Mouse (Mus musculus) small intestine, adult 2 months (tissue): ENCODE results near the gene Fdx1. TPM values are rescaled to one million over a fixed set of nuclear protein-coding genes. Genes with fewer than 3 reads are reported as not detected.

ENCODE experiments used
- H3K27ac ChIP-seq: fragments of 200-500 bp; 2 replicates; pipeline ENCODE4 v1.5.1; 2012; ENCODE audit warnings: low read depth, low read length, control low read depth, inconsistent platforms; ENCODE audit not compliant: insufficient read depth
- H3K27me3 ChIP-seq: fragments of 200-500 bp; 2 replicates; pipeline ENCODE4 v1.6.1; 2012; ENCODE audit warnings: mild to moderate bottlenecking, moderate library complexity, low read length, inconsistent platforms; ENCODE audit not compliant: control insufficient read depth, insufficient read depth
- H3K36me3 ChIP-seq: fragments of 200-500 bp; 2 replicates; pipeline ENCODE4 v1.6.1; 2012; ENCODE audit warnings: mild to moderate bottlenecking, low read length, control low read depth, inconsistent platforms; ENCODE audit not compliant: control insufficient read depth, insufficient read depth
- H3K4me1 ChIP-seq: fragments of 200-500 bp; 2 replicates; pipeline ENCODE4 v1.6.1; 2012; ENCODE audit warnings: low read length, inconsistent platforms, mixed read lengths; ENCODE audit not compliant: control insufficient read depth, insufficient read depth, insufficient read length
- H3K4me3 ChIP-seq: fragments of 200-500 bp; 2 replicates; pipeline ENCODE4 v1.5.1; 2012; ENCODE audit warnings: low read depth, mild to moderate bottlenecking, control low read depth, inconsistent platforms, low read length, moderate library complexity
- CTCF ChIP-seq: fragments of 200-500 bp; IDR thresholded peaks from 2 replicates; pipeline ENCODE4 v1.5.1; 2012; ENCODE audit warnings: low read depth, mild to moderate bottlenecking, control low read depth, inconsistent platforms, low read length, moderate library complexity, mixed read lengths; ENCODE audit not compliant: insufficient replicate concordance, insufficient read length; ENCODE audit errors: extremely low read depth
- POLR2A ChIP-seq: fragments of 200-500 bp; IDR thresholded peaks from 2 replicates; pipeline ENCODE4 v1.6.1; 2012; ENCODE audit warnings: low read depth, mild to moderate bottlenecking, control low read depth, inconsistent platforms, low read length, moderate library complexity
- WGBS: fragments of 180-500 bp; shearing (Covaris S2); methylation state at CpG from one replicate; pipeline ENCODE4 v1.1.7; 2018; 5-methylcytosine and 5-hydroxymethylcytosine counted together
- polyA plus RNA-seq: library from polyadenylated mRNA; depleted of rRNA; stranded (reverse); fragments of >200 nt; gene quantifications from 2 replicates; pipeline ENCODE4 v1.2.3, GENCODE M21; 2012

Fdx1 gene
- polyA plus RNA-seq, 1 experiment = 91.5 TPM

GRCm38 (mm10) chr9:51978545-51979259 is 15.3 kb upstream of the Fdx1 start:
- H3K4me3 ChIP-seq = no peak overlapping the region
- H3K27ac ChIP-seq = no peak overlapping the region
- no peaks in the 10 kb centered on the region for H3K27me3 ChIP-seq
- H3K36me3 ChIP-seq = no peaks in the 10 kb centered on the region
- WGBS = 66% methylated on average over 6 of the region's 6 CpGs
- no peaks in the 10 kb centered on the region for H3K4me1 ChIP-seq
- no peak for TF ChIP-seq CTCF
- TF ChIP-seq POLR2A = no peak

- no peaks in the 10 kb centered on the region for H3K36me3 ChIP-seq
- no peak overlapping the region for H3K4me3 ChIP-seq
- H3K27me3 ChIP-seq = no peaks in the 10 kb centered on the region
- H3K27ac ChIP-seq = no peak overlapping the region
- WGBS = 15% methylated on average over 5 of the region's 5 CpGs
- no peaks in the 10 kb centered on the region for H3K4me1 ChIP-seq
- TF ChIP-seq POLR2A (no peak), CTCF (peak; percentile 96; the same call in 1 of the 2 replicates)
Measured at GRCm38 (mm10) chr9:51977439-51978000, 14.2 kb upstream of the Fdx1 start.

- H3K4me3 ChIP-seq = no peak overlapping the region
Measured at GRCm38 (mm10) chr9:51974871-51975270, 11.5 kb upstream of the Fdx1 start.

GRCm38 (mm10) chr9:51973846-51974245 is 10.5 kb upstream of the Fdx1 start:
- 24% methylated on average over 3 of the region's 3 CpGs for WGBS
- no peak for TF ChIP-seq CTCF
- TF ChIP-seq POLR2A = no peak
- no peaks in the 10 kb centered on the region for H3K27me3 ChIP-seq
- H3K27ac ChIP-seq = no peak overlapping the region
- no peaks in the 10 kb centered on the region for H3K36me3 ChIP-seq
- H3K4me1 ChIP-seq = no peaks in the 10 kb centered on the region
- H3K4me3 ChIP-seq = no peak overlapping the region

More at GRCm38 (mm10) chr9:51974871-51975270, 11.5 kb upstream of the Fdx1 start:
- TF ChIP-seq POLR2A = no peak
- no peak for TF ChIP-seq CTCF
- no peaks in the 10 kb centered on the region for H3K36me3 ChIP-seq
- WGBS = 63% methylated on average over 4 of the region's 4 CpGs
- H3K27ac ChIP-seq = no peak overlapping the region
- no peaks in the 10 kb centered on the region for H3K4me1 ChIP-seq
- H3K27me3 ChIP-seq = no peaks in the 10 kb centered on the region

GRCm38 (mm10) chr9:51966373-51966772 is 3.0 kb upstream of the Fdx1 start:
- Histone ChIP-seq H3K27me3 (no peaks in the 10 kb centered on the region), H3K27ac (no peak overlapping the region), H3K4me1 (peaks cover 3% of the 10 kb centered on the region; the same call in 1 of the 2 replicates), H3K4me3 (no peak overlapping the region), H3K36me3 (no peaks in the 10 kb centered on the region)
- peak; percentile 26; the same call in 1 of the 2 replicates for TF ChIP-seq CTCF
- TF ChIP-seq POLR2A = no peak

GRCm38 (mm10) chr9:51964110-51964509 is 754 bp upstream of the Fdx1 start:
- H3K4me3 ChIP-seq = no peak overlapping the region
- H3K27ac ChIP-seq = no peak overlapping the region
- no peaks in the 10 kb centered on the region for H3K36me3 ChIP-seq
- no peak for TF ChIP-seq CTCF
- no peak for TF ChIP-seq POLR2A
- peaks cover 8% of the 10 kb centered on the region; the same call in 1 of the 2 replicates for H3K4me1 ChIP-seq
- 71% methylated on average over 6 of the region's 6 CpGs for WGBS
- no peaks in the 10 kb centered on the region for H3K27me3 ChIP-seq

- 61% methylated on average over 6 of the region's 6 CpGs for WGBS
- TF ChIP-seq POLR2A (no peak), CTCF (no peak)
- Histone ChIP-seq H3K4me3 (no peak overlapping the region), H3K27me3 (no peaks in the 10 kb centered on the region), H3K27ac (no peak overlapping the region), H3K4me1 (peaks cover 8% of the 10 kb centered on the region; the same call in 1 of the 2 replicates), H3K36me3 (peaks cover 3% of the 10 kb centered on the region)
Measured at GRCm38 (mm10) chr9:51961190-51961909, 2.0 kb downstream of the Fdx1 start.
